Mouse (Mus musculus): ENCODE measurements around the gene Cds1. TPM values are rescaled to one million over a fixed set of nuclear protein-coding genes. Genes with fewer than 3 reads are reported as not detected.

Gene Cds1
- polyA plus RNA-seq, 1 experiment from 2014 or later: 7.2 TPM

- no peak overlapping the region for H3K27ac ChIP-seq (ENCODE audit: low read depth, low read length)
- H3K27me3 ChIP-seq (ENCODE audit: control insufficient read depth, insufficient read depth, low read length): no peaks in the 10 kb centered on the region
- H3K9me3 ChIP-seq (ENCODE audit: control insufficient read depth, low read length): no peaks in the 10 kb centered on the region
- no peak overlapping the region for H3K4me3 ChIP-seq (ENCODE audit: low read depth, low read length)
- WGBS: 93% methylated on average over 6 of the region's 6 CpGs
- H3K4me2 ChIP-seq (ENCODE audit: low read depth, low read length): no peak overlapping the region
- no peak overlapping the region for H3K9ac ChIP-seq (replicated peaks; ENCODE audit: low read depth, low read length)
- H3K36me3 ChIP-seq (ENCODE audit: control insufficient read depth, insufficient read depth, low read length): peaks cover 80% of the 10 kb centered on the region
- no peak for ATAC-seq (ENCODE audit: low read depth)
- H3K4me1 ChIP-seq (ENCODE audit: control insufficient read depth, insufficient read depth, low read length): no peaks in the 10 kb centered on the region
Observed at GRCm38 (mm10) chr5:101863946-101864345, 99.0 kb downstream of the Cds1 start.

- H3K4me1 ChIP-seq (ENCODE audit: control insufficient read depth, insufficient read depth, low read length): no peaks in the 10 kb centered on the region
- no peak for ATAC-seq (ENCODE audit: low read depth)
Observed at GRCm38 (mm10) chr5:101866722-101867121, 101.8 kb downstream of the Cds1 start.

More at GRCm38 (mm10) chr5:101866722-101867121, 101.8 kb downstream of the Cds1 start:
- Histone ChIP-seq H3K4me3 (ENCODE audit: low read depth, low read length) (no peak overlapping the region), H3K9me3 (ENCODE audit: control insufficient read depth, low read length) (no peaks in the 10 kb centered on the region), H3K9ac (replicated peaks; ENCODE audit: low read depth, low read length) (no peak overlapping the region), H3K27me3 (ENCODE audit: control insufficient read depth, insufficient read depth, low read length) (no peaks in the 10 kb centered on the region), H3K27ac (ENCODE audit: low read depth, low read length) (no peak overlapping the region), H3K36me3 (ENCODE audit: control insufficient read depth, insufficient read depth, low read length) (peaks cover 80% of the 10 kb centered on the region), H3K4me2 (ENCODE audit: low read depth, low read length) (no peak overlapping the region)
- WGBS: 81% methylated on average over 2 of the region's 2 CpGs

Other genes starting within 250 kb of the Cds1 start
- gene Nkx6-1, start 100.1 kb upstream of the Cds1 start, polyA plus RNA-seq (2014; fragmentation: Nextera tagmentation; extraction: Ambion mirVana): 4.7 and 5.4 TPM in 2 replicates

Data from neural tube, embryonic 14.5 days (tissue).